Mouse (Mus musculus) hindbrain, embryonic 11.5 days (tissue): ENCODE measurements around the gene Kcnq4. TPM values are rescaled to one million over a fixed set of nuclear protein-coding genes. Genes with fewer than 3 reads are reported as not detected.

ENCODE experiments used
- ATAC-seq: fragments of 200-750 bp; cut with Nextera tagmentation; 2 replicates; pipeline ENCODE4 v1.8.0; 2017; ENCODE audit warnings: mild to moderate bottlenecking, moderate TSS enrichment, moderate library complexity; ENCODE audit not compliant: low FRiP score
- DNase-seq: peaks from one replicate; pipeline ENCODE4 v3.0.0-alpha.2; 2015; ENCODE audit warnings: low spot score
- H3K27ac ChIP-seq: fragments of 300-500 bp; sonication (generic); 2 replicates; pipeline ENCODE4 v1.5.1; 2014; ENCODE audit warnings: mild to moderate bottlenecking, low read depth, low read length
- H3K27me3 ChIP-seq: fragments of 300-500 bp; sonication (generic); 2 replicates; pipeline ENCODE4 v1.6.1; 2014; ENCODE audit warnings: mild to moderate bottlenecking, low read length, moderate library complexity, mixed read lengths; ENCODE audit not compliant: control insufficient read depth, insufficient read depth
- H3K36me3 ChIP-seq: fragments of 300-500 bp; sonication (generic); 2 replicates; pipeline ENCODE4 v1.6.1; 2014; ENCODE audit warnings: mild to moderate bottlenecking, low read length, moderate library complexity, mixed read lengths; ENCODE audit not compliant: control insufficient read depth, insufficient read depth
- H3K4me1 ChIP-seq: fragments of 300-500 bp; sonication (generic); replicated peaks from 2 replicates; pipeline ENCODE4 v1.6.1; 2014; ENCODE audit warnings: low read length, mixed read lengths; ENCODE audit not compliant: control insufficient read depth, insufficient read depth
- H3K4me2 ChIP-seq: fragments of 300-500 bp; sonication (generic); replicated peaks from 2 replicates; pipeline ENCODE4 v1.6.1; 2014; ENCODE audit warnings: mild to moderate bottlenecking, low read depth, low read length
- H3K4me3 ChIP-seq: fragments of 300-500 bp; sonication (generic); 2 replicates; pipeline ENCODE4 v1.5.1; 2014; ENCODE audit warnings: low read depth, low read length
- H3K9ac ChIP-seq: fragments of 300-500 bp; sonication (generic); 2 replicates; pipeline ENCODE4 v1.6.1; 2014; ENCODE audit warnings: low read depth, low read length
- H3K9me3 ChIP-seq: fragments of 300-500 bp; sonication (generic); 2 replicates; pipeline ENCODE4 v1.6.1; 2016; ENCODE audit warnings: low read length; ENCODE audit not compliant: control insufficient read depth
- WGBS: fragments of 180-500 bp; shearing (Covaris S2); extraction: QIAGEN DNeasy Blood & Tissue Kit; methylation state at CpG from one replicate; pipeline ENCODE4 v1.1.7; 2014; 5-methylcytosine and 5-hydroxymethylcytosine counted together
- polyA plus RNA-seq: library from polyadenylated mRNA; unstranded; fragments of >200 nt; fragmentation: Nextera tagmentation; extraction: Ambion mirVana; gene quantifications from 2 replicates; pipeline ENCODE4 v1.2.1, GENCODE M21; 2014

Kcnq4 gene
- polyA plus RNA-seq, 1 experiment from 2014 or later = 2.4 TPM

DNA sequence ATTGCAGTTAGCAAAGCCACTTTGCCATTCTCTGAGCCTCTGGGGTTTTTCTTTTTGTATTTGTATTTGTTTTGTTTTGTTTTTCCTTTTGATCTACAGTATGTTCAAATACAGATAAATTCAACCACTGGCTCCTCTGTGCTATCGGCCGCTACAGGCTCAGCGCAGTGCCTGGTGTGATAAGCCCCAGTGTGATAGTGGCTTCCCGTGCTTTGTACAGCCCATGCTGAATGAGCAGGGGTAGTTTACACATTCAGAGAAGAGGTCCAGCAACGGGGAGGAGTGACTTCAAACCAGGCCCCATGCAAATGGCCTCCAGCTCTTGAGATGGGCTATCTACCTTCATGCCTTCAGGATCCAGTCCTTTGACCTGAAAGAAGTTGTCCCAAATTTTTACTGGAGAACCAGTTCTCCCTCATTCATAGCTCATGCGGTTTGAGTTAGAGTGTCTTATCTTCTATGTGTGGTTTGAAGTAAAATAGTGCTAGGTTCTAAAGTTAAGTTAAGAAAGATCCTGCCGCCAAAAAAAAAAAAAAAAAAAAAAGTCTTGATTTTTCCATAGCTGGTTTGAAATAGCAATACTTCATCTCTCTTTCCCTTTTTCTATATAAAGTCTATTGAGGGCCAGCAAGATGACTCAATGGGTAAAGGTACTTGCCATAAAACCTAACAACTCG is 73.5 kb downstream of the Kcnq4 start:
- no peak overlapping the region for H3K9ac ChIP-seq
- H3K9me3 ChIP-seq = no peaks in the 10 kb centered on the region
- H3K4me3 ChIP-seq = no peak overlapping the region
- no peaks in the 10 kb centered on the region for H3K27me3 ChIP-seq
- no peak overlapping the region for H3K27ac ChIP-seq
- WGBS = 83% methylated on average over 8 of the region's 8 CpGs
- H3K4me1 ChIP-seq = no peaks in the 10 kb centered on the region
- ATAC-seq = no peak
- DNase-seq = no peak
- no peak overlapping the region for H3K4me2 ChIP-seq
- H3K36me3 ChIP-seq = no peaks in the 10 kb centered on the region

DNA sequence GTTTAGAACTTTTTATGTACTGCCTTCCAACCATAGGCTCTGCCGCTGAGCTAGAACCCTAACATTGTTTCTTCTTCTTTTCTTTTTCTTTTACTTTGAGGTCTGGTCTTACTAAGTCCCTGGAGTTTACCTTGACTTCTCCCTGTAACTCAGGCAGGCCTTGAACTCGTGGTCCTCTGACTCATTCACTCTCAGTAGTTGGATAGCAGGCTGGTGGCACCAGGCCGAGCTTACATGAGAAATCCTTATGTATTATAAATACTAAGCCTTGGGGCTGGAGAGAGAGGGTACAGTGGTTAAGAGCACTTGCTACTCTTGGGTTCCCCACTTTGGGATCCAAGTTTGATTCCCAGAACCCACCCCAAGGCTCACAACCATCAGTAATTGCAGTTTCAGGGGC is 74.8 kb downstream of the Kcnq4 start:
- ATAC-seq (no peak), DNase-seq (no peak)
- Histone ChIP-seq H3K27ac (no peak overlapping the region), H3K27me3 (peaks cover 2% of the 10 kb centered on the region), H3K4me3 (no peak overlapping the region), H3K36me3 (no peaks in the 10 kb centered on the region), H3K9ac (no peak overlapping the region), H3K9me3 (no peaks in the 10 kb centered on the region), H3K4me2 (no peak overlapping the region), H3K4me1 (no peaks in the 10 kb centered on the region)
- 84% methylated on average over 3 of the region's 3 CpGs for WGBS

DNA sequence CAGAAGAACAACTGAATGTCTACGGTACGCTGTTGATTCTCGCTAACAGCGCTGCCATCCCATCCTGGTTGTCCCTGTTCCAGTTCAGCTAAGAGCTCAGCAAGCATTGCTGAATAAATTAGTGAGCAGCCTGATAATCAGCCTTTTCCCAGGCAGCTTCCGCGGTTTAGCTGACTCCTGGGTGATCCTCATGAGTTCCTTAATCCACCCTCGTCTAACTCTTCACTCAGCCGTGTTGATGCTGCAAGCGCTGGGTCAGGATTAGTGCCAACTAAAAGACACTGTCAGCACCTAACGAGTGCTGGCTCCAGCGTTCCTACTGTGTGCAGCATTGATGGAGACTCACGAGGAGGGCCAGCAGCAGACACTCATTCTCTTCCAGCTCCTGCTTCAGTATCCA is 77.4 kb downstream of the Kcnq4 start:
- Histone ChIP-seq H3K9ac (no peak overlapping the region), H3K4me1 (no peaks in the 10 kb centered on the region), H3K27me3 (peaks cover 16% of the 10 kb centered on the region), H3K4me2 (no peak overlapping the region), H3K9me3 (no peaks in the 10 kb centered on the region), H3K27ac (no peak overlapping the region), H3K4me3 (no peak overlapping the region), H3K36me3 (no peaks in the 10 kb centered on the region)
- ATAC-seq (no peak), DNase-seq (no peak)
- 62% methylated on average over 12 of the region's 12 CpGs for WGBS

DNA sequence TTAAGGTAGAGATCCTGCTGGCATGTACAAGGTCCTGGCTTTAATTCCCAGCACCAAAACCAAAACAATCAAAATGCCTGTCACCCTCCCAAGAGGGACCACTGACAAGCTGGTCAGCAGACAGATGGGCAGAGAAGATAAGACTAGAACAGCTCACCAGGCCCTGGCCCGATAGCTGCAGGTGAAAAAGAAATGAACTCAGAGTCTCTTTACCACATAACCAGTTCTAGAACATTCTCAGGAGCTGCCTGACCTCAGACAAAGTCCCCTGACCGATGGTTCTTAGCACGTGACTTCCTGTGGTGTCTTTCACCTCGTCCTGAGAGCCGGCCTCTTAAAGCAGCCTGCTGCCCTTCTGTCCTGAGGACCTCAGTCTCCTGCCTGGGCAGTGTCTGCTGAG is 78.8 kb downstream of the Kcnq4 start:
- no peak overlapping the region for H3K9ac ChIP-seq
- H3K9me3 ChIP-seq = no peaks in the 10 kb centered on the region
- H3K4me1 ChIP-seq = no peaks in the 10 kb centered on the region
- no peak overlapping the region for H3K27ac ChIP-seq
- peaks cover 16% of the 10 kb centered on the region for H3K27me3 ChIP-seq
- no peak overlapping the region for H3K4me3 ChIP-seq
- no peak overlapping the region for H3K4me2 ChIP-seq
- ATAC-seq (no peak), DNase-seq (no peak)
- H3K36me3 ChIP-seq = no peaks in the 10 kb centered on the region
- 72% methylated on average over 5 of the region's 5 CpGs for WGBS

DNA sequence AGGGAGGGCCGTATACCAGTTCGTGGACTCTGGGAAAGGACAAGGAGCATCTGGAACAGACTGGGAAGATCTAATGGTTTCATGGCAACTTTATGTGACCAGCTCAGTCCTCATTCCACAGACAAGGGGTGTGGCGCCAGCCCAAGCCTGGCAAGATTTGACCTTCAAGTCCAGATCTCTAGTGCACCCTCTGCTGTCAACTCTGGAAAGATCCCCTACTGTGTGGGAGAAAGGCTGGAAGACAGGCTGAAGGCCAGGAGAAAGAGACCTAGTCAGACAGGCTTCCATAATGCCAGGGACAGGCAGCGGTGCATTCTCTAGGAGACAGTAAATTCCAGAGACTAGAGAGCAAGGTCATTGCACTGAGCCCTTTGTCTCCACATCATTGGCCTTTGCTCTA is 79.9 kb downstream of the Kcnq4 start:
- no peaks in the 10 kb centered on the region for H3K36me3 ChIP-seq
- no peak overlapping the region for H3K27ac ChIP-seq
- no peak overlapping the region for H3K9ac ChIP-seq
- no peaks in the 10 kb centered on the region for H3K4me1 ChIP-seq
- DNase-seq (no peak), ATAC-seq (no peak)
- H3K4me3 ChIP-seq = no peak overlapping the region
- H3K4me2 ChIP-seq = no peak overlapping the region
- no peaks in the 10 kb centered on the region for H3K9me3 ChIP-seq
- peaks cover 16% of the 10 kb centered on the region for H3K27me3 ChIP-seq
- WGBS = 88% methylated on average over 4 of the region's 4 CpGs

DNA sequence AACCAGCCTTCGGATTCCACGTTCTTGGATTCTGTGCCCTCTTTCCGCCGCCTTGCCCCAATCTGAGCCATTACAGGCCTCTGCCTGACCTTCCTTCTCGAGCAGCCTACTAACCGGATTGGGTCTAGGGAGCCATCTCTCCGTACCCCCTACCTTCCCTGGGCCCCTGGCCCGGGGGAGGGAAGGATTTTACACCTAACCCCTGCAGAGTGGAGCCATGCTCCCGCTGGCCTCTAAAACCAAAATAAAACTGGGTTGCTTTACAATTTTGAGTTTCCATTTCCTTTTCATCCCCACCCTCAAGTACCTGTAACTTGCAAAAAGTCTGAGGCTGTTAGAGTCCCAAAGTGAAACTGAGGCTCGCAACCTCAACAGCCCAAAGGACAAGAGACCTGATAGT is 80.9 kb downstream of the Kcnq4 start:
- H3K27me3 ChIP-seq = peaks cover 16% of the 10 kb centered on the region
- peak overlapping the region; percentile 64 for H3K4me3 ChIP-seq
- H3K4me1 ChIP-seq = no peaks in the 10 kb centered on the region
- no peak overlapping the region for H3K9ac ChIP-seq
- peak overlapping the region; percentile 100 for H3K4me2 ChIP-seq
- H3K27ac ChIP-seq = no peak overlapping the region
- H3K9me3 ChIP-seq = no peaks in the 10 kb centered on the region
- DNase-seq = no peak
- ATAC-seq = no peak
- no peaks in the 10 kb centered on the region for H3K36me3 ChIP-seq
- 10% methylated on average over 10 of the region's 10 CpGs for WGBS

DNA sequence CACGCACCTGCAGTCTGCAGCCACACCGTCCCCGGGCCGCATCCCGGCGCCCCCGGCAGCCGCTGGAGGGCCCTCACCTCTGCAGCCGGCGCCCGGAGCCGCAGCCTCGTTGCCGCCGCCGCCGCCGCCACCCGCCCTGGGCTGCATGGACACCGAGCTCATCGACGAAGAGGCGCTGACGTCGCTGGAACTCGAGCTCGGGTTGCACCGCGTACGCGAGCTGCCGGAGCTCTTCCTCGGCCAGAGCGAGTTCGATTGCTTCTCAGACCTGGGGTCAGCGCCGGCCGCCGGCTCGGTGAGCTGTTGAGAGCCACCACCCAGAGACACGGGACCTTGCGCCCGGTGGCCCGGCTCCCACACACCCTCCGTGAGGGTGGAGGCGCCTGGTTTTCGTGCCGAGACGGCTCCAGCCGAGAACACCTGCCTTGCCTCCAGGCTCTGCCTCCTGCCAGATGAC is 81.3 kb downstream of the Kcnq4 start:
- ATAC-seq (peak; percentile 59), DNase-seq (peak; percentile 68)
- Histone ChIP-seq H3K36me3 (no peaks in the 10 kb centered on the region), H3K4me3 (peak overlapping the region; percentile 64), H3K27me3 (peaks cover 16% of the 10 kb centered on the region), H3K9me3 (no peaks in the 10 kb centered on the region), H3K27ac (no peak overlapping the region), H3K4me1 (no peaks in the 10 kb centered on the region), H3K4me2 (peak overlapping the region; percentile 100), H3K9ac (peak overlapping the region; percentile 53; the same call in 1 of the 2 replicates)
- WGBS = 0% methylated on average over 32 of the region's 50 CpGs

DNA sequence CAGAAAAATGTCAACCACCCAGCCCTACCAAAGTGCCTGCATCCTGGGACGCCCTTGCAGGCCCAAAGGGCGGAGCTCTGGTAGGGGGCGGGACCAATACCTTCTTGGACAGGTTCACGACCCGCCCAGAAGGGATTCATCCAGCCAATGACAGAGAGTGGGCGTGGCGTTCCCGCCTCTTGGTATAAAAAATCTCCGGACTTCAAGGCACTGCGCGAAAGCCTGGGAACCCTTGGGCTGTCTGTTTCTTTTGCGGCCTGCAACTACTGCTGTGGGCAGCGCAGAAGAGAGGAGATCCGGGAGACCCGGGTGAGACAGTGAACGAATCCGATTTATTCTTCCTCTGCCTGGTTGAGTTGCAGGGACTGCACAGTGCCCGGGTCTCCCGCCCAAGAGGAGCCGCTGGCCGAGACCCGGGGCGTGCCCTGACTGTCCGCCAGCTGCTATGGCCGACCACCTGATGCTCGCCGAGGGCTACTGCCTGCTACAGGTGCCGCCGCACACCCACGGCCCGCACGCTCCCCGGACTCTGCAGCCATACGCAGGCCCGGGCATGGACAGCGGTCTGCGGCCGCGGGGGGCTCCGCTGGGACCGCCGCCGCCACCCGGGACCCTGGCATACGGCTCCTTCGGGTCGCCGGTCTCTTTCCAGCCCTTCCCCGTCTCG is 81.9 kb downstream of the Kcnq4 start, which contains the start of gene Cited4:
Gene Cited4, plus strand, starts transcription at position 215 of the 667 bp plus-strand sequence.
- Histone ChIP-seq H3K27me3 (peaks cover 16% of the 10 kb centered on the region), H3K36me3 (no peaks in the 10 kb centered on the region), H3K4me1 (no peaks in the 10 kb centered on the region), H3K27ac (no peak within 1 kb of the TSS), H3K4me3 (peak within 1 kb of the TSS; percentile 64), H3K4me2 (peak within 1 kb of the TSS; percentile 100), H3K9me3 (no peaks in the 10 kb centered on the region), H3K9ac (peak within 1 kb of the TSS; percentile 53; the same call in 1 of the 2 replicates)
- ATAC-seq (peak; percentile 84), DNase-seq (peak; percentile 87)
- under 1% methylated on average over 38 of the region's 50 CpGs for WGBS

DNA sequence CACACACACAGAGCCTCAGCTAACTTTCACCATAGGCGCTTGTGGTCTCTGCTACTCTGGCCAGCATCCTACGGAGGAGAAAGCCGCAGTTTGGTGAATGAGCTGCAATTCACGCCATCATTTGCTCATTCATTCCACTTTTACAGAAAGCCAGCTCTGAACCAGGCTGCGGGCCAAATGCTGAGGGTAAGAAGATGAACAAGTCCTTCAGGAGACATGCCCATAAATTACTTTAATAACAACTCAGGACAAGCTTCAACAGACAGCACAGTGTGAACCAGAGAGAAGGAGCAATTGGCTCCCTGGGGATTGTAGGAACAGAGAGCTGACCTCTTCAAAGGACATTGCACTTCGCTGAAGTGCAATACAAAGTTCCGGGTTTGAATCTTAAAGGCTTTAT is 82.6 kb downstream of the Kcnq4 start:
- Histone ChIP-seq H3K36me3 (no peaks in the 10 kb centered on the region), H3K27ac (no peak overlapping the region), H3K9ac (no peak overlapping the region), H3K9me3 (no peaks in the 10 kb centered on the region), H3K4me1 (no peaks in the 10 kb centered on the region), H3K4me3 (no peak overlapping the region), H3K4me2 (no peak overlapping the region), H3K27me3 (peaks cover 16% of the 10 kb centered on the region)
- WGBS = 64% methylated on average over 7 of the region's 7 CpGs
- ATAC-seq = no peak
- no peak for DNase-seq
